Mouse (Mus musculus): ENCODE measurements around the gene Nufip1. TPM values are rescaled to one million over a fixed set of nuclear protein-coding genes. Genes with fewer than 3 reads are reported as not detected.
A peak's percentile ranks its signal among the peaks of the same experiment; 100 is the strongest.
"Not testable (repeated sequence)": the region's sequence is repeated elsewhere in the genome, so short reads cannot be mapped to it uniquely, and the experiment has no call there.

Nufip1 gene
- polyA plus RNA-seq, 1 experiment from 2014 or later, result 19.4 TPM

DNA sequence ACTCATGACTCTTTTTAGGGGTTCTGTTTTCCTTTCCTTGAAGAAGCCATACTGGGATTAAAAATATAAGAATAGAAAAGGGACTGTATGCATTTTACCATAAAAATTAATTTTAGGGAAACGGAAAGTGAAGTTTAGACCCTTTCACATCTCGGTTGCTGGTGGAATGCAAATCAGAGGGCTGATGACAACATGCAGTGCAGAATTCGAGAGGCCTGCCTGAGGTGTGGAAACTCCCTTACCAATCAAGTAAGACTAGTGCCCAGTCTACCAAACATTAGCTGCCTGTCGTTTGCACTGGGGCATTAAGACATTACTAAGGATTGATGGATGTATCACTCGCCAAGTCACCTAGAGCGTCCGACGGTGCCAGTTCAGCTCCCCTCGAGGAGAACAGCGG is 37.6 kb downstream of the Nufip1 start:
- no peak for DNase-seq (ENCODE audit: low spot score)
- Histone ChIP-seq H3K27ac (replicated peaks) (no peak overlapping the region), H3K36me3 (replicated peaks) (no peaks in the 10 kb centered on the region), H3K4me1 (peaks cover 29% of the 10 kb centered on the region), H3K4me3 (no peak overlapping the region), H3K27me3 (replicated peaks; ENCODE audit: low read depth, poor library complexity, severe bottlenecking) (no peaks in the 10 kb centered on the region), H3K9me3 (no peaks in the 10 kb centered on the region)
- 90% methylated on average over 10 of the region's 10 CpGs for WGBS

- H3K9me3 ChIP-seq, result no peaks in the 10 kb centered on the region
- no peaks in the 10 kb centered on the region for H3K27me3 ChIP-seq (replicated peaks; ENCODE audit: low read depth, poor library complexity, severe bottlenecking)
- DNase-seq (ENCODE audit: low spot score), result peak; percentile 49
- WGBS, result 34% methylated on average over 13 of the region's 13 CpGs
- H3K36me3 ChIP-seq (replicated peaks), result no peaks in the 10 kb centered on the region
- peak overlapping the region; percentile 31 for H3K4me3 ChIP-seq
- H3K4me1 ChIP-seq, result peaks cover 37% of the 10 kb centered on the region
- H3K27ac ChIP-seq (replicated peaks), result peak overlapping the region; percentile 19
These were observed 39.0 kb downstream of the Nufip1 start for GRCm38 (mm10) chr14:76149531-76150179.

GRCm38 (mm10) chr14:76150499-76150898 is 39.8 kb downstream of the Nufip1 start:
- H3K27ac ChIP-seq (replicated peaks), result peak overlapping the region; percentile 4; the same call in 1 of the 2 replicates
- no peaks in the 10 kb centered on the region for H3K36me3 ChIP-seq (replicated peaks)
- WGBS, result 85% methylated on average over 11 of the region's 11 CpGs
- H3K27me3 ChIP-seq (replicated peaks; ENCODE audit: low read depth, poor library complexity, severe bottlenecking), result no peaks in the 10 kb centered on the region
- H3K4me3 ChIP-seq, result no peak overlapping the region
- no peaks in the 10 kb centered on the region for H3K9me3 ChIP-seq
- DNase-seq (ENCODE audit: low spot score), result no peak
- peaks cover 37% of the 10 kb centered on the region for H3K4me1 ChIP-seq

- Histone ChIP-seq H3K4me3 (no peak overlapping the region), H3K36me3 (replicated peaks) (no peaks in the 10 kb centered on the region), H3K9me3 (no peaks in the 10 kb centered on the region), H3K4me1 (peaks cover 37% of the 10 kb centered on the region), H3K27me3 (replicated peaks; ENCODE audit: low read depth, poor library complexity, severe bottlenecking) (no peaks in the 10 kb centered on the region), H3K27ac (replicated peaks) (no peak overlapping the region)
- 77% methylated on average over 2 of the region's 2 CpGs for WGBS
- DNase-seq (ENCODE audit: low spot score), result no peak
These were observed 40.3 kb downstream of the Nufip1 start for GRCm38 (mm10) chr14:76151011-76151410.

- DNase-seq (ENCODE audit: low spot score), result no peak
- Histone ChIP-seq H3K4me3 (peak overlapping the region; percentile 84), H3K4me1 (peaks cover 34% of the 10 kb centered on the region), H3K27ac (replicated peaks) (peak overlapping the region; percentile 99), H3K27me3 (replicated peaks; ENCODE audit: low read depth, poor library complexity, severe bottlenecking) (no peaks in the 10 kb centered on the region), H3K36me3 (replicated peaks) (no peaks in the 10 kb centered on the region), H3K9me3 (no peaks in the 10 kb centered on the region)
- WGBS, result 2% methylated on average over 10 of the region's 10 CpGs
These were observed 41.1 kb downstream of the Nufip1 start for GRCm38 (mm10) chr14:76151820-76152161.

GRCm38 (mm10) chr14:76152162-76153002 is 41.7 kb downstream of the Nufip1 start:
- Histone ChIP-seq H3K27ac (replicated peaks) (peak overlapping the region; percentile 99), H3K9me3 (no peaks in the 10 kb centered on the region), H3K36me3 (replicated peaks) (no peaks in the 10 kb centered on the region), H3K4me1 (peaks cover 38% of the 10 kb centered on the region), H3K4me3 (peak overlapping the region; percentile 84), H3K27me3 (replicated peaks; ENCODE audit: low read depth, poor library complexity, severe bottlenecking) (no peaks in the 10 kb centered on the region)
- under 1% methylated on average over 41 of the region's 41 CpGs for WGBS
- peak; percentile 94 for DNase-seq (ENCODE audit: low spot score)

DNA sequence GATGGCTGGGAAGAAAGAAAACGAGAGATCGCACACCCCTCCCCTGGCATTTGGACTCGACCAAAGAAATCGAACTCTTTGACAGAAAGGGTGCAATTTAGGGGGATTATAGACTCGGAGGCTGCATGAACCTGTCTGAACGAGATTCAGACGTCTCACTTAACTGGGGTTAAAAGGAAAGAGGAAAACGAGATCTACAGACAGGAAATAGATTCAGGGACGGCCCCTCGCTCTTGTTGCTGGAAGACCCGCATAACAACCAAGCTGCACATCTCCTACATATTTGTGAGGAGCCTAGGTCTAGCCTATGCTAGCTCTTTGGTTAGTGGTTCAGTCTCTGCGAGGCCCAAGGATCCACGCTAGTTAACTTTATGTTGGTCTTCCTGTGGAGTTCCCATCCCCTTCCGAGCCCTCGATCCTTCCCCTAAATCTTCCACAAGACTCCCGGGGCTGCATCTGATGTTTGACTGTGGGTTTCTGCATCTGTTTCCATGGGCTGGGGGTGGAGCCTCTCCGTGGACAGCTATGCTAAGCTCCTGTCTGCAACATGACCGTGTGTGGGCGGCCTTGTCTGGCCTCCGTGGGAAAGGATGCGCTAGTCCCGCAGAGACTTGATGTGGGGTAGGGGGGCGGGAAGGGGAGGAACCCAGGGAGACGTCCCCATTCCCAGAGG is 42.4 kb downstream of the Nufip1 start:
- Histone ChIP-seq H3K9me3 (no peaks in the 10 kb centered on the region), H3K4me3 (peak overlapping the region; percentile 84), H3K4me1 (peaks cover 45% of the 10 kb centered on the region), H3K36me3 (replicated peaks) (no peaks in the 10 kb centered on the region), H3K27me3 (replicated peaks; ENCODE audit: low read depth, poor library complexity, severe bottlenecking) (no peaks in the 10 kb centered on the region), H3K27ac (replicated peaks) (peak overlapping the region; percentile 99)
- peak; percentile 62 for DNase-seq (ENCODE audit: low spot score)
- 2% methylated on average over 24 of the region's 24 CpGs for WGBS

GRCm38 (mm10) chr14:76153828-76154227 is 43.1 kb downstream of the Nufip1 start:
- Histone ChIP-seq H3K4me3 (peak overlapping the region; percentile 84), H3K4me1 (peaks cover 51% of the 10 kb centered on the region), H3K9me3 (no peaks in the 10 kb centered on the region), H3K27me3 (replicated peaks; ENCODE audit: low read depth, poor library complexity, severe bottlenecking) (no peaks in the 10 kb centered on the region), H3K36me3 (replicated peaks) (no peaks in the 10 kb centered on the region), H3K27ac (replicated peaks) (no peak overlapping the region)
- 21% methylated on average over 6 of the region's 6 CpGs for WGBS
- DNase-seq (ENCODE audit: low spot score), result no peak

GRCm38 (mm10) chr14:76158192-76158785 is 47.6 kb downstream of the Nufip1 start:
- DNase-seq (ENCODE audit: low spot score), result no peak
- Histone ChIP-seq H3K4me1 (peaks cover 27% of the 10 kb centered on the region), H3K9me3 (no peaks in the 10 kb centered on the region), H3K4me3 (no peak overlapping the region), H3K27ac (replicated peaks) (no peak overlapping the region), H3K27me3 (replicated peaks; ENCODE audit: low read depth, poor library complexity, severe bottlenecking) (no peaks in the 10 kb centered on the region), H3K36me3 (replicated peaks) (no peaks in the 10 kb centered on the region)
- WGBS, result 60% methylated on average over 5 of the region's 5 CpGs

GRCm38 (mm10) chr14:76160580-76160979 is 49.9 kb downstream of the Nufip1 start:
- Histone ChIP-seq H3K27me3 (replicated peaks; ENCODE audit: low read depth, poor library complexity, severe bottlenecking) (peaks cover 18% of the 10 kb centered on the region), H3K4me1 (peaks cover 34% of the 10 kb centered on the region)
- not testable (repeated sequence) for H3K27ac ChIP-seq (replicated peaks); H3K4me3 ChIP-seq; DNase-seq (ENCODE audit: low spot score); H3K9me3 ChIP-seq; H3K36me3 ChIP-seq (replicated peaks)
- 89% methylated on average over 6 of the region's 6 CpGs for WGBS

DNA sequence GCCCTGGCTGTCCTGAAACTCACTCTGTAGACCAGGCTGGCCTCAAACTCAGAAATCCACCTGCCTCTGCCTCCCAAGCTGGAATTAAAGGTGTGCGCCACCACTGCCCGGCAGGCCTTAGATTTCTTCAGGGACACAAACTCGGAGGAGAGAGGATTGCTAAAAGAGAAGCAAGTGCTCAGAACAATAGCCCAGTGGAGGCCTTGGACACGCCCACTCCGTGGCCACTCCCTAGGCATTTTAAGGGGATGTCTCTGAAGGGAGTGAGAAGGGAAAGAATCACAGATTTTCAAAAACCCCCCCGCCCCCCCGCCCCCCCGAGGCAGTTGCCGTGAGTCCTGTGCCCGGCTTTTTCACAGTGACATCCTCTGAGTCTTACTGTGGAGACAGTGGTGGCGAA is 53.5 kb downstream of the Nufip1 start:
- Histone ChIP-seq H3K27me3 (replicated peaks; ENCODE audit: low read depth, poor library complexity, severe bottlenecking) (peaks cover 24% of the 10 kb centered on the region), H3K27ac (replicated peaks) (no peak overlapping the region), H3K4me1 (peaks cover 15% of the 10 kb centered on the region), H3K4me3 (peak overlapping the region; percentile 38), H3K36me3 (replicated peaks) (no peaks in the 10 kb centered on the region), H3K9me3 (no peaks in the 10 kb centered on the region)
- no peak for DNase-seq (ENCODE audit: low spot score)
- 34% methylated on average over 11 of the region's 11 CpGs for WGBS

DNA sequence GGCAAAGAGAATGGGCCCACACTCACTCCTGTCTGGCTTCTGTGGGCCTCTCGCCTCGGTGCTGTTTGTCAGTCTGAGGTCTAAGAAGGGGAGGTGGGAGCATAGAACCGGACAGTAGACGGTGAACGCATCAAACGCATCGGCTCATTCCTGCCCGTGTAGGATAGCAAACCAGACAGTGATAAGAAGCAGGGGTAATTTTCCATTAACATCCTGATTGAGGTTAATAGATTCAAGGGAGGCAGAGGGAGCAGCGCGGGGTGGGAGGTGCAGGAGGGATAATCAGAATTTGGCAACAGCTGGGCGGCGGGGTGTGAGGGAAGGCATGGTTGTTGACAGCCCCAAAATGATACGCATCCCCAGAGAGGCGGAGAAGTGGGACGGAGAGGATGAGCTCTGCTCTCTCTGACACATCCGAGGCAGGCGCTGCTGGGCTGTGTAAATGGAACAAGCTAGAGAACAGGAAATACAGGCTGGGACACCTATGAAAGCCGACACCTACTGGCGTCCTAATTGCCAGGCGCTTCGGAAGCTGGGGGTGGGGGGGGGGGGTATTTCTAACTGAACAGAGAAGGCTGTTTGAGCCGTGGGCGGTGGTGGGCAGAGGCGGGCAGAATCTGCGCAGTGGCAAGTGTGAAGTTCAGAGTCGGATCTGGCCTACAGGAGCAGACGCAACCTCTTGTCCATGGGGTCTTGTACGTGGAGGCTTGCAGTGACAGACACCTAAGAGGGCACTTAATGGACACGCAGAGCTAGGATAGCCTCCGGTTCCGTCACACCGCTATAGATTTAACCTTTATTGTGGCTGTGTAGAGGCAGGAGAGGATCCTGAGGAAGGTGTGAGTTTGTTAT is 54.4 kb downstream of the Nufip1 start:
- 26% methylated on average over 32 of the region's 32 CpGs for WGBS
- Histone ChIP-seq H3K4me1 (peaks cover 23% of the 10 kb centered on the region), H3K27ac (replicated peaks) (no peak overlapping the region), H3K9me3 (no peaks in the 10 kb centered on the region), H3K4me3 (peak overlapping the region; percentile 38), H3K27me3 (replicated peaks; ENCODE audit: low read depth, poor library complexity, severe bottlenecking) (peaks cover 24% of the 10 kb centered on the region), H3K36me3 (replicated peaks) (no peaks in the 10 kb centered on the region)
- DNase-seq (ENCODE audit: low spot score), result peak; percentile 59

All from embryonic facial prominence, embryonic 10.5 days (tissue).